Mouse (Mus musculus) thymus, postnatal 14 days (tissue): ENCODE data around the gene Zfp316.

Experiments
- DNase-seq: peaks from one replicate; pipeline ENCODE4 v3.0.0; 2021

The Zfp316 gene

DNA sequence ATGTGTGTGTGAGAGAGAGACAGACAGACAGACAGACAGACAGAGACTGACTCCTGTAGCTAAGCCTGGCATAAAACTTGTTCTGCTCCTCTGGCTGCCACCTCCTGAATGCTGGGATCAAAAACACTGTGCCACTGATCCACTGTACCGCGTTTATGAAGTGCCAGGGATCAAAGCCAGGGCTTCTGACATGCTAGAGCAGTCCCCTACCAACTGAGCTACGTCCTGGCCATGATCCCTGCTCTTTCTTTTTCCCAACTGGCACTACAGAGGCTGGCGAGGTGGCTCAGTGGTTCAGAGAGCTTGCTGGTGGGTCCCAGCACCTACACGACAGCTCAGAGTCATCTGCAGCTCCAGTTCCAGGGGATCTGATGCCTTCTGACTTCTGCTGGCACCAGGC is 5.9 kb upstream of the Zfp316 start:
- no peak for DNase-seq

DNA sequence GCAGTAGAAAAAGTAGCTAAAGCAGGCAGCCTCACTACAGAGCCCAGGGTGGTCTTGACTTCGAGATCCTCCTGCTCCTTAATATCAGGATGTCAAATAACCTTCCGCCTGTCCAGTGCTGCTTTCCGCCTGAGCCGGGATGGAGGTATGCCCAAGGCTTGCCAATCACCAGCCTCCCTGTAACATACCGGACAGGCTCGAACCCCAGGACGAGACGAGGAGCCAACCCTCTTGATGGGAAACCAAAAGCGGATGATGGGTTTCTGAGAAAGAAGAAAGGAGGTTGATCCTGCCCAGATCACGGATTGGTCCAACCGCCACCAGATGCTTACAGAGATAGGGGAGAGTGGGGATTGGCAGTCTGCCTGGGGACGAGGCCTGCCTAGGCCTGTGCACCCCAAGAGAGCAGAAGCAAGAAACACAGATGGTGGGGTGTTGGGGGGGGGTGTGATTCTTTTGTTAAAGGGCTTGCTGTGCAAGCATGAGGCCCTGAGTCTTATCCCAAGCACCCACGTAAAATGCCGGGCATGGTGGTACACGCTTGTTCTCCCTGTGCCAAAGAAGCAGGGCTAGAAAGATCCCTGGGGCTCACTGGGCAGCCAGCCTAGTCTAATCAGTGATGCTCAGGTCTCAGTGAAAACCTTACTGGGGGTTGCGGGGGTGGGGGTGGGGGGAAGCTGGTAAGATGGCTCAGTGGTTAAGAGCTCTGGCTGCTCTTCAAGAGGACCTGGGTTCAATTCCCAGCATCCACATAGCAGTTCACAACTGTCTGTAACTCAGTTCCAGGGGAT is 2.9 kb upstream of the Zfp316 start:
- DNase-seq = no peak

DNA sequence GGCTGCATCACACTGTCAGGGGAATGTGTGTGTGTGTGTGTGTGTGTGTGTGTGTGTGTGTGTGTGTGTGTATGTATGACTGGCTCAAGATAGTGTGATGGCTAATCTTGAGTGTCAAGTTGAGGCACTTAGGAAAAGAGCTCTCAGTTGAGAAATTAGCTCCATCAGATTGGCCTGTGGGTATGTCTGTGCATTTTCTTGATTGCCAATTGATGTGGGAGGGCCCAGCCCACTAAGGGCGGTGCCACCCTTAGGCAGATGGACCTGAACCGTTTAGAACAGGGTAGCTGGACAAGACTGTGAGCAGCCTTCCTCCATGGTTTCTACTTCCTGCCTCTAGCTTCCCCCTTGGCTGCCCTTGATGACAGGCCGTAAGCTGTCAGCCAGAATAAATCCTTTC is 2.3 kb upstream of the Zfp316 start:
- no peak for DNase-seq

DNA sequence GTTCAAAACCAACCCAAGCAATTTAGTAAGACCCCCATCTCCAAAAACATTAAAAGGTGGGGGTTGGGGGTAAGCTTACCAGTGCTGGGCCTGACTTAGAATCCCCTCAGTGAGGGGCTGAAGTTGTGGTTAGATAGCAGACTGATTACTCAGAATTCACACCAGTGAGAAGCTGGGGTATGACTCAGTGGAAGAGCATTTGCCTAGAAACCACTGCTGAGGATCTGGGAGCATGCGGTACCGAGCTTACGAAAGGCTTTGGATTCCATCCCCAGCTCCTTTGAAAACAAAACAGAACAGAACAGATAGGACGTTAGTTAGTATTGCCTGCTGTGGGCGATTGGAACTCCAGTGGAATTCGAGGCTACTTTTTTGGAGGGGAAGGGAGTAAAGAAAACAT is 1.8 kb upstream of the Zfp316 start:
- DNase-seq = no peak

DNA sequence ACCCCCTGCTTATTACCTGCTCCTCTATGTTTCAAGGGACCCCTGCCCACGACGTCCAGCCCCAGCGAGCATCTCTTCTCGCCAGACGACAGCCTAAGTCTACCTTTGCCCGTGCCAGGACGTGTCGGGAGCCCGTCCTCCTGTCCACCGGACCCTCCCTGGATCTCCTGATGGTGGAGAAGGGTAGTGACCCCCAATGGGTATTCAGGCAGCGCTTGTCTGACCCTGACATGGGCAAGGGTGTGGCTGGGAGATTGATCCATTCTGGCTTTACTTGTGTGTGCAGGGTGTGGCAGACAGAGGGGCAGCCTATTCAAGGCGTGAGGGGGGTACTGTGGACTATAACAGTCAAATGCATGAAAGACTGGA is 313 bp upstream of the Zfp316 start:
- no peak for DNase-seq

DNA sequence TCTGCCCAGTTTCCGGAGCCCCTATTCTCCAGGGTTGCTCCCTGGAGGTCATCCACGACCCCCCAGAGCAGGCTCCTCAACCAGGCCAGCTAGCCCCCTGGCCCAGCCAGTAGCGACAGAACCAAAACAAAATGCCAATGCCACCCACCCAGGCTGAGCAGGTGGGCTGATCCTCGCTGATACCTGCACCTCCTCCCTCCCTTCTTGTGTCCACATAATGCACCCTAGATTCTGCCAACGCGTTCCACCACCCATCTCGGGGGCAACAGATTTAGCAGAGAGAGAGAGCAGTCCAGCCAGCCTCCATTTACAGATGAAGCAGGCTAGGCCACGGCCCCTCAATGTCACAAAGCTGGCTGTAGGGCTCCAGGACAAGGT is 848 bp downstream of the Zfp316 start:
- no peak for DNase-seq

DNA sequence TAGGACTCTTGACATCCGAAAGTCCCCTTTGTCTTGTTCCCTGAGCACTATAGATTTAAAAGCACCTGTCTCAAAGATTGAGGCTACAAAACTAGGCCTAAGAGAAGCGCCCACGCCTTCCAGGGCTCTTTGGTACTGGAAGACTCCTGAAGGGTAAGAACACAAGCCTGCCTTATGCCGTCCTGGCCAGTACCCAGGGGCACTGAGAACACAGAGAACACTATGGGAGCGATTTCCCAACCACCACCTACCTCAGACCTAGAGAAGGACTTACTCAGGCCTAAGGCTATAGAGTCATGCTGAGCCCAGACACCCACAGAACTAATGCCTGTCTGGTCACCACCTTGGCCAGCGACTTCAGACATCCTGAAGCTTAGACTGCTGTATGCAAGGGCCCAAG is 3.0 kb downstream of the Zfp316 start:
- no peak for DNase-seq

DNA sequence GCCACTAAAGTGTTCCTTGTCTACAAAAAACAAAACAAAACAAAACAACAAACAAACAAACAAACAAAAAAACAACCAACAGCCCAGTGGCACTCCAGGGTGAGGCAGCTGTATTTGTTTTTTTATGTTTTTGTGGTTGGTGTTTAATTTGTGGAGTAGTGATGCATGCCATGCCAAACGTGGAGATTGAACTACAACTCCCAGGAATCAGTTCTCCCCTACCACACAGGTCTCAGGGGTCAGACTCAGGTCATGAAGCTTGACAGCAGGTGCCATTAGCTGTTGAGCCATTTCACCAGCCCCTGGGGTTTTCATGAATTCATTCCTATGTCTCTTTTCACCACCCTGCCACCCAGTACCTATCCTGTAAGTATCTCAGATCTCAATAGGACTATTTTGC is 4.4 kb downstream of the Zfp316 start:
- no peak for DNase-seq

DNA sequence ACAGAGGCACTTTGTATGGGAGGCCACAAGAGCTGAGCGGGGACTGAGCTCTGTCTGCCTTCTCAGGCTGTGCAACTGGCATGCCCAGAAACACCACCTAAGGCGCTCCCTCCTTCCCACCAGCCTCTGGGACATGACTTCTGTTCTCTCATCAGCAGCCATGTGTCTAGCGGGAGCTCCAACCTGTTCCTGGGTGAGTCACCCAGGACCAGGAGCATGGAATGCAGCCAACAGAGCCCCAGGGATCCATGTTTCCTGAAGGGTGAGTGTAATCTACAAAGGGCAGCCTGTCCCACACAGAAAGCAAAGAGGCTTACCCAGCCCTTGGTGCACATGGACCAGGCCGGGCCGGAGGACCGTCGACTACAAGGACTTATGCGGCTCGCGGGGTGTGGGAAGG is 5.1 kb downstream of the Zfp316 start:
- DNase-seq = no peak

DNA sequence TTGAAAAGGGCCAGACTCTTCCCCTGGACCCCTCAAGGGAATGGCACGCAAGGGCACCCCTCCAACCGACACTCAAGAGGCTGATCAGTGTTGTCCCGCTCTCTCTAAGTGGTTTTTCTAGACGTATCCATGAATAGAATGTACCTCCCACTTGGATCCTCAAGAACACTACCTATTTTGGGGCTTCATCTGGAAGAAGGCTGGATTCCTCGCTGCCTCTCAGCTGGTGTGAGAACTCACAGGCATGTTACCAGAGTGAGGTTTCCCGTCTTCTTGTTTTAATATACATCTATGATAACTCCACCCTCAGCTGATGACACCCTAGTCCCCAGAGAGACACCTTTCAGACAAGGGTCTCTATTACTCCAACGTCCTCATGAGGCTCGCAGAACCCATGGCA is 8.2 kb downstream of the Zfp316 start:
- no peak for DNase-seq

DNA sequence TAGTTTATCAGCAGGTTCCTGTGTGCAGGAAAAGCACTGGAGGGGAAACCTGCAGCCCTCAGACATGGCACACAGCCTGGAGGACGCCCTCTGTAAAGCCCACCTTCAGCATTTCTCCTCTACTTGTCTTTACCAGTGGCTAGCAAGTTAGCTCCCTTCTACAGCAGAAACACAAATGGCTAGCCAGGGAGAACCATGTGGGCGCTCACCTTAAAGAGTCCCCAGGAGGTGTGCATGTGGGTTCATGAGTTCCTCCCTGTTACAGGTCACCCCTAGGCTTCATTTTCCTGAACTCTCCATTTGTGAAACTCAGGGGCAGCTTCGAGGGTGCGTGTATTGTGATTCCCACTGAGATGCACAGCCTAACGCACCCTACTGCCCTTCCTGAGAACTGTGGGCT is 14.0 kb downstream of the Zfp316 start:
- DNase-seq = no peak

DNA sequence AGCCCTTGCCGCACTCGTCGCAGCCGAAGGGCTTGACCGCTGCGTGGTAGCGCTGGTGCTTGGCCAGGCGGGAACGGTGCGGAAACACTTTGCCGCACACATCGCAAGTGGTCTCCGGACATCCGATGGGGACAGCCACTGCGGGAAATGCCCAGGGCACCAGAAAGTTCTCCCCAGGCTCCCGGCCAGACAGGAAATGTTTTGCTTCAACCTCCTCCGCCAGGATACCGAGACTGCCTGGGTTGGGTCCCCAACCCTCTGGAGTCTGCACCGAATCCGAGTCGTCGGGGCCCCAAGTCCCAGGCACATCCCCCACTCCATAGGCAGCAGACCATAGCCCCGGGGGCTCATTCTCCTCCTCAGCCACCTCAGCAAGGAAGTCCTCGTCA is 14.7 kb downstream of the Zfp316 start:
- DNase-seq = no peak

DNA sequence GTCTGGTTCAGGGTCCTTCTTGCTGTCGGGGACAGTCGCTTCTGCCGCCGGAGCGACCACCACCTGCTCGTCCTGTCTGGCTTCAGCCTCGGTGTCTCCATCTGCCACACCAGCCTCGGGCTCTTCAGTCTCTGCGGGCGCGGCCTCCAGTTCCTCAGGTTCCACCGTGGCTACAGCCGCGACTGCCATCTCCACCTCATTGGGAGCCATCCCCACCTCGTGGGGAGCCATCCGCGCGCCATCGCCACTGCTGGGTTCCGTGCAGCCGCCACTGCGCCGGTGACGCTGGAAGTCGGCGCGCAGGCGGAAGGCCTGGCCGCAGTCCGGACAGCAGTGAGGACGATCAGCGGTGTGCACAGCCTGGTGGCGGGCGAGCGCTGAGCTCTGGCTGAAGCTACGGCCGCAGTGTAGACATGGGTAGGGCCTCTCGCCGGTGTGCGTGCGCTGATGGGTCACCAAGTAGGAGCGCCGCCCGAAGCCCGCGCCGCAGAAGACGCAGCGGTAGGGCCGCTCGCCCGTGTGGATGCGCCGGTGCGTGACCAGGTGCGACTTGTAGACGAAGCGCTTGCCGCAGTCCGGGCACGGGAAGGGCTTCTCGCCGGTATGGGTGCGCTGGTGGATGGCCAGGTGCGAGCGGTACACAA is 15.2 kb downstream of the Zfp316 start:
- DNase-seq = no peak

DNA sequence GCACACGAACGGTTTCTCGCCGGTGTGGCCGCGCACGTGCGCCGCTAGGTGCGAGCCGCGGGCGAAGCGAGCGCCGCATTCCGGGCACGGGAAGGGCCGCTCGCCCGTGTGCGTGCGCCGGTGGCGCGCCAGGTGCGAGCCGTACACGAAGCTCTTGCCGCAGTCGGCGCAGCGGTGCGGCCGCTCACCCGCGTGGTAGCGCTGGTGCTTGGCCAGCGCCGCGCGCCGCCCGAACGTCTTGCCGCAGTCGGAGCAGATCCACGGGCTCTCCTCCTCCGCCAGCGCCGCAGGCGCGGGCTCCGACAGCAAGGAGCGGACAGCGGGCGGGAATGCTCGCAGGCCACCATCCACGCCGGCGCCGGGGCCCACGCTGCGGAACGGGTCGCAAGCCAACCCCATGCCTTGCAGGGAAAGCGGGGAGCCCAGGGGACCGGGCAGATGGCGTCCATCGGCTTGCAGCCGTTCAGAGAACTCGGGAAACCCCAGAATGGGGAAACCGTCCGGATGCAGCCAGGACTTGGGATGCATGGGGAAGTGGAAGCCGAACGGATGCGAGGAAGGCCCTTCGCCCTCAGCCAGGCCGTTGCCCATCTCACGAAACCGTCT is 15.8 kb downstream of the Zfp316 start:
- DNase-seq = no peak

DNA sequence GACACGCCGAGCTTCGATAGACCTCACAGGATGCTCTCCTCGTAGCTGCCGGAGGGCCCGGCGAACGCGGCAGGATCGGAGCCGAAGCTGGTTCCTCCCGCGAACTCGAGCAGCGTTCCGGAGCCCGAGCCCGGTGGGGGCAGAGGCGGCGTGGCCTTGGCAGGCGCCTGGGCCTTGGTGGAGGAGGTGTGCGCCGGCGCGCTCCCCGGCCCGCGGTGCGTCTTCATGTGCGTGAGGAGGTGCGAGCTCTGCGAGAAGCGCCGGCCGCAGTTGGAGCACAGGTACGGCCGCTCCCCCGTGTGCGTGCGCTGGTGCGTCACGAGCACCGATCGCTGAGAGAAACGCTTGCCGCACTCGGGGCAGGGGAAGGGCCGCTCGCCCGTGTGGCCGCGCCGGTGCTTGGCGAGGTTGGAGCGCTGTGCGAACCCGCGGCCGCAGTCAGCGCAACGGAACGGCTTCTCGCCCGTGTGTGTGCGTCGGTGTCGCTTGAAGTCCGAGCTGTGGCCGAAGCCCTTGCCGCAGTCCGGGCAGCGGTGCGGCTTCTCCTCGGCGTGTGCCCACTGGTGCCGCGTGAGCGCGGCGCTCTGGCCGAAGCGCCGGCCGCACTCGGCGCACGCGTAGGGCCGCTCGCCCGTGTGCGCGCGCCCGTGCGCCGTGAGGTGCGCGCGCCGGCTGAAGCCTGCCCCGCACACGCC is 16.5 kb downstream of the Zfp316 start:
- DNase-seq = no peak

DNA sequence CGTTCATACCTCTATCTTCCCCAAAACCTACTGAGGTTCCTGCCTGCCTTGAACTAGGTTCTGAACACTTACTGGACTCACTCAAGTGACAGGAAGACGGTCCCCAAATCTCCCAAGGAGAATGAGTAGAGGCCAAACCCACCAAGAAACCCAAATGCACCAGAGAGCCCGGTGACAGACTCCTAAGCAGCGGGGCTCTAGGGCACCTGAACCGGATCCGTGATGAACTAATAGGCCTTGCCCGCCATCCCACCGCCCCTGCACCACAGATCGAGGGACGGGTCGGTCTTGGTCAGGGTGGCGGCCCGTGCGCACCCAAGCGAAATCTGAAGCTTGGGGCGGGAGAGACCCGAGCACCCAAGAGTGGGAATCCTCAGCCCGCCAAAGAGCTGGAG is 17.0 kb downstream of the Zfp316 start:
- no peak for DNase-seq

DNA sequence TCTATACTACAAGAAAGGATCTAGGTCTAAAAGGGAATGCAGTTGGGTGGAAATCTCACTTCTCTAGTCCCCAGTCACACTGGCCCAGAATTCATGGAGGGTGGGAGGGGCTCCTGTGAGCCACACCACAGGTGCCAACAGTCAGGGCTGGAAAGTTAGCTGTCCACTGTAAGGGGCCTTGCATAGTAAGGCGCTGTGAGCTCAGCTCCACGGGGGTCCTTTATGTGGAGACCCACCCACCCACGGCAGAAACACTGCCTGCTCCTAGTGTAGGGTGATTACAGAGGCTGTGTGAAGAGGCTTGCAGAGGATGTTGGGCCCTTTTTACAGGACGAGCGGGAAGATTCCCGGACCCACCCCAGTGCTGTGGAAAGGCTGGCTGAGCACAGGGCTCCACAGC is 17.8 kb downstream of the Zfp316 start:
- no peak for DNase-seq

DNA sequence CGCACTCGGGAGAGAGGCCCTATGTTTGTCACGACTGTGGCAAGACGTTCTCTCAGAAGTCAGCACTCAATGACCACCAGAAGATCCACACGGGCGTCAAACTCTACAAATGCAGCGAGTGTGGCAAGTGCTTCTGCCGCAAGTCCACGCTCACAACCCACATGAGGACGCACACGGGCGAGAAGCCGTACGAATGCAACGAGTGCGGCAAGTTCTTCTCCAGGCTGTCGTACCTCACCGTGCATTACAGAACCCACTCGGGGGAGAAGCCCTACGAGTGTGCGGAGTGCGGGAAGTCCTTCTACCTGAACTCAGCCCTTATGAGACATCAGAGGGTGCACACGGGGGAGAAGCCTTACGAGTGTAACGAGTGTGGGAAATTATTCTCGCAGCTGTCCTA is 24.9 kb downstream of the Zfp316 start:
- no peak for DNase-seq

DNA sequence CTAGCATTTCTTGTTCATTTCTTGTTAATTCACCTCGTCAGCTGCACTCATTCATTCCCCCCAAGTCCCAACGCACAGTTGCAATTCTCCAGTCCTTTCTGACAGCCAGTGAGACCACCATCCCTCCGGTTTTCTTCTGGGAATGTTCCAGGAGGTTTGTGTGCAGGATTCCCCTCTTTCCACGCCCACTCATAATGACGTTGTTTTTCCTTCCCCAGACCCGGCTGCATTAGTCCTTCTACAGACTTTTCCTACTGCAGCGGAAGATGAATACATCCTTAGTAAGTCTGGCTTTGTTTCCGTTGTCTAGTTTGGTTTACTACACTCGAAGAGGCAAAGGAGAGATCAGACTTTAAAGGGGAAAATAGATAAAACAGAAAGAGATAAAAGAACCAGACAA is 33.8 kb downstream of the Zfp316 start:
- no peak for DNase-seq

DNA sequence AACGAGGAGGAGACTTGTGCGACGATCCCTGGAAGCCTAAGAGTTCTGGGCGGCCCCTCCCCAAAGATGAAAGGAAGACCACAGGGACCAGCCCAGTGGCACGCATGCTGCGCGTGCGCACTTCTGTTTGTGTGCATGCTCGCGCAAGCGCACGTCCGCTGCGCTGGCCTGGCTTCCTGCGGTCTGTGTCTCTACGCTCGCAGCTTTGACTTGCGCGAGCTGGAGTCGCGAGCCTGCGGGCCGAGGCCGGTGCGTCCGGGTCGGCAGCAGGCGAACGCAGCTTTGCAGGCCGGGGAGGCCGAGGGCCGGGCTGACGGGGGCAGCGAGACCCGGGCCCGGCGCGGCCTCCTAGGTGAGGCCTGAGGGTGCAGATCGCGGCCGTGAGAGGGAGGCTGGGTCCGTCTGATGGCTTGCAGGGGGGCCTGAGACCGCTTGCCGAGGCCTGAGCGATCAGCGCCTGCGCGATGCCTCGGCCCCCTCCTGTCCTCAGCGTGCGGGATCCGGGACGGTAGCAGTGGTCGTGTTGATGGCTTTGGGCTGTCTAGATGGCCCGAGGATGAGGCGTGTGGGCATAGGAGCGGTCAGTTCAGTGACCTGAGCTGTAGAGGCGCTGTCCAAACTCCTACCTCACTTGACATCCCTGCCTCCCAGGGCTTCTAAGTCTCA is 34.7 kb downstream of the Zfp316 start, which contains the start of gene Zfp12:
TSS of gene Zfp12 (plus strand) at position 136 of the 666 bp plus-strand sequence.
- peak; percentile 94 for DNase-seq

DNA sequence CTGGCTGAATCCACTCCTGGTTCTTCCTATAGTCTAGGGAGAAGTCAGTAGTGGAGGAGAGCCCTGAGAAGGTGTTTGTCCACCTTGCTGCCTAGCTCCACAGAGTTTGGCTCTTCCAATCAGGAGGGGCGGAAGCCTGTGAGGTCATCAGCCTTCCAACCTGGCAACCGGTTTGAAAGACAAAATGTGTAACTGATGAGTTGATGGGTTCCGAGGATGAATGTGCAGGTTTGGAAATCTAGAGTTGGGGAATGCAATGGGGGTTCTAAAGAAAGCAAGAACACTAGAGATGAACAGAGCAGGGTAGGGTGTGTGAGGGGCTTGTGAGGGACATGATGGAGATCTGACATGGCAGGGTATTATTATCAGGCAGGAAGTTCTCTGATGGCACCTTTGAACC is 43.0 kb downstream of the Zfp316 start, which contains the start of gene Spdye4a:
TSS of gene Spdye4a (minus strand) at position 101 of the 400 bp plus-strand sequence.
- DNase-seq = no peak

DNA sequence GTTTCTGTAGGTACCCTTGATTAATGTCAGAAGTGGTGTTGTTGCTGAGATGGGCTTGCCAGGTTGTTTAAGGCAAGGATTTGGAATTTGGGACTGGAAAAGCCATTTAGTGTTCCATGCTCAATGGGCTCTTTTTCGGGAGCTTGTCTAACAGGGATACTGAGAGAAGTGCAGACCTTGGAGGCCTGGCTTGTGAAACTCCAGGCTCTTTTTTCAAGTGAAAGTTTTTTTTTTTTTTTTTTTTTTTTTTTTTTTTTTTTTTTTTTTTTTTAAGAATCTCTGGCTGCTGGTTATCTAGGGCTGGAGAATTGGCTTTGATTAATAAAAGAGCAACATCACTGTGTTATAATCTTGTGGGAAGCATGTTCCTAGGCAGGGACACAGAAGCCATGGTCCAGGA is 47.5 kb downstream of the Zfp316 start:
- no peak for DNase-seq

DNA sequence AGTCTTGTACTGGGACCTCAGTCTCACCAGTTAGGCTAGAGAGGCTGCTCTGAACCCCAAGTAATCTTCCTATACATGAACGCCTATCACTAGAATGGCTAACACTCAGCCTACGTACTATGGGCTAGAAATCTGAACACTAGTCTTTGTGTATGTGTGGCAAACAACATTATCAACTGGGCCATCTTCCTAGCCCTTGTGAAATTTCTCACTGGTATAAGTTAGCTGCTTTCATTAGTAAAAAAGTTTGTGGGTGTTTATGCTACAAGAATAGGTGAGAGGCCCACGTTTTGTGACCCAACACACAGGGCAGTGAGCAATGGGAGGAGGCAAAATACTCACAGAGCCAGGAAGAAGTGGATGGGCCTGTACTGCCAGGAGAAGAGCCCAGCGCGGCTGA is 48.8 kb downstream of the Zfp316 start:
- DNase-seq = no peak
